Mouse (Mus musculus): ENCODE data around the gene Lrrc3c. TPM values are rescaled to one million over a fixed set of nuclear protein-coding genes. Genes with fewer than 3 reads are reported as not detected.

Lrrc3c gene
- polyA plus RNA-seq (2016; fragmentation: Nextera tagmentation; extraction: Ambion mirVana): not detected in 2 replicates

- no peak within 1 kb of the TSS for H3K27ac ChIP-seq (replicated peaks)
- 86% methylated on average over 8 of the region's 8 CpGs for WGBS
- H3K4me1 ChIP-seq: peaks cover 20% of the 10 kb centered on the region
- no peaks in the 10 kb centered on the region for H3K36me3 ChIP-seq
- H3K4me3 ChIP-seq: no peak within 1 kb of the TSS
- peaks cover 45% of the 10 kb centered on the region for H3K27me3 ChIP-seq (ENCODE audit: low read depth, poor library complexity, severe bottlenecking)
- no peak for DNase-seq (ENCODE audit: low spot score)
- no peaks in the 10 kb centered on the region for H3K9me3 ChIP-seq (replicated peaks)
These were observed at the start of gene Lrrc3c for GRCm38 (mm10) chr11:98597991-98598390. TSS of gene Lrrc3c (plus strand) at chr11:98598291.

DNA sequence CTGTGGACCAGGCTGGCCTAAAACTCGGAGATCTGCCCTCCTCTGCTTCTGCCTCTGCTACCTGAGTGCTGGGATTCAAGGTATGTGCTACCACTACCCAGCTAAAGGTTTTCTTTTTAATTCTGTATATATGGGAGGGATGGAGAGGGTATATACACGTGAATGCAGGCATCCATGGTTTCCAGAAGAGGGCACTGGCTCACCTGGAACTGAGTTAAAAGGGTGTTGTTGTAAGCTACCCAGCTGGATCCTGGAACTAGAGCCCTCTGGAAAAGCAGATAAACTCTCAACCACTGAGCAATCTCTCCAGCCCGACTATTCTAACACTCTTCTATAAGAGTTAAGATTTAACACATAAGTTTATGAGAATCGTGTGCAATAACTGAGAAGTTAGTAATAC lies 48.7 kb upstream of the Lrrc3c start:
- no peak overlapping the region for H3K27ac ChIP-seq (replicated peaks)
- 68% methylated on average over 4 of the region's 4 CpGs for WGBS
- peaks cover 67% of the 10 kb centered on the region for H3K27me3 ChIP-seq (ENCODE audit: low read depth, poor library complexity, severe bottlenecking)
- peaks cover 21% of the 10 kb centered on the region for H3K4me1 ChIP-seq
- DNase-seq (ENCODE audit: low spot score): no peak
- H3K4me3 ChIP-seq: no peak overlapping the region
- no peaks in the 10 kb centered on the region for H3K36me3 ChIP-seq
- 0 out of 2 replicates have a peak, but pooled peaks cover 6% of the 10 kb centered on the region for H3K9me3 ChIP-seq (replicated peaks)

DNA sequence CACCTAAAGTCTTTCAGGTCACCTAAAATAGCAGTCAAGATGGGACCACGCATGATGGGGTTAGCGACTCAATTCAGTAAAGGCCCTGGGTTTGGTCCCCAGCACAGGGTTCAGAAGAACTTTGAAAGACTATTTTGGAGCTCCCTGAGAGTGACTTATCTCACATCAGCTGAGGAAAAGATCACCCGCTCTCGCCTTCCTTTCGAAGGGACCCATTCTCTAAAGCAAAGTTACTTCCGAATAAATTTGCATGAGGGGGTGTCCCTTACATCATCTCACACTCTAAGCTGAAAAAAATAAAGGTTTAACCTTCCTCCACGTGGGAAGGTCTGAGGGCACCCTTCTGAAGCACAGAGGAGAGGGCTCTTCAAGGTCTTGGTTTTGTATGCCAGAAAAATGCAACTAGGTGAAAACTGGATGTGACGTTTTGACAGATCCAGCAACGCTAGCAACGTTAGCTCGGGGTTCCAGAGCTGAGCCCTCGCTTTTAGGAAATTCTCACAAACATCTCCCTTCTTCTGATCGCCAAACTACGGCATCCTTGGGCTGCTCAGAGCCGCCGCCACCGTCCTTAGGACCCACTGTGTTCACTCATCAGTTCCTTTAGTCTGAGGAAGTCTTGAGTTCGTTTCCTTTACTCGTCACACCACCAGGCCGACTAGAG lies 47.6 kb upstream of the Lrrc3c start:
- peak overlapping the region; percentile 71 for H3K4me3 ChIP-seq
- DNase-seq (ENCODE audit: low spot score): no peak
- WGBS: 22% methylated on average over 20 of the region's 20 CpGs
- 0 out of 2 replicates have a peak, but pooled peaks cover 6% of the 10 kb centered on the region for H3K9me3 ChIP-seq (replicated peaks)
- peaks cover 56% of the 10 kb centered on the region for H3K27me3 ChIP-seq (ENCODE audit: low read depth, poor library complexity, severe bottlenecking)
- peak overlapping the region; percentile 89 for H3K27ac ChIP-seq (replicated peaks)
- no peaks in the 10 kb centered on the region for H3K36me3 ChIP-seq
- H3K4me1 ChIP-seq: peaks cover 18% of the 10 kb centered on the region

DNA sequence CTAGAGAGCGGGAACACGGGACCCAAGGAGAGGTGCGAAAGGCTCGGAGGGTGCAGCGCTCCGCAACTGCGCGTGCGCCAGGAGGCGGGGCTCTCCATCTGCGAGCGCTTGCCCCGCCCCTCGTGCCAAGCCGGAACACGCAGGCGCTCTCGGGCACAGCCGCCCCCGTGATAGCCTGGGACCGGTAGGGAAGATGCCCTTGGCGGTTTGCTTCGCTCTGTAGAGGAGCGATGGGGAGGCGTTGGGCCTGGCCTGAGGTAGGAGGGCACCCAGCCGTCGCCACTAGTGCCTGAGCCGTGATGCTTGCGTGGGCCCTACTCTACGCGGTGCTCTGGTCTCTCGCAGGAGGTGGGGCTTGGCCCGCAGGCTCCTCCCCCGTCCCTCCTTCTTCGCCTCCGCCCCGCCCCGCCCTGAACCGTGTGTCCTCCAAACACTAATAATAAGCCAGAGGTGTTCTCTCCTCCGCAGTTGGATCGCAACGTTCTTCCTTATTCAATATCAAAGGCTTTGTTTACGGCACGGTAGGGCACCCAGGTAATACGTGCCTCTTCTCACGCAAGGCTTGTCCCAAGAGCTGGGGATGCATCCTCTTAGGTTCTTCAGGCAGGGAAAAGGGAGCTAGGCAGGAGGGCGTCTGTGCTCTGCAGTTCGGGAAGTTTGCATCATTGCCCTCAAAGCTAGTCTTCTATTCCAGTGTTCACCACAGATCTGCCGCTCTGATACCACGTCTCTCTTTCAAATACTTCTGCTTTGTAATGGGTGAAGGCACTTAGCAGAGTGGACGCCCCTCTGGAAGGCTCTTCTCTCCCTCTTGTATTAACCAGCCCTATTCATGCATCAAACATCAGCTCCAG lies 46.9 kb upstream of the Lrrc3c start, which contains the start of gene Zpbp2:
TSS of gene Zpbp2 (plus strand) at position 123 of the 854 bp plus-strand sequence.
- Histone ChIP-seq H3K4me3 (peak within 1 kb of the TSS; percentile 71), H3K36me3 (no peaks in the 10 kb centered on the region), H3K4me1 (peaks cover 12% of the 10 kb centered on the region), H3K27me3 (ENCODE audit: low read depth, poor library complexity, severe bottlenecking) (peaks cover 48% of the 10 kb centered on the region), H3K9me3 (replicated peaks) (0 out of 2 replicates have a peak, but pooled peaks cover 6% of the 10 kb centered on the region), H3K27ac (replicated peaks) (peak within 1 kb of the TSS; percentile 89)
- WGBS: under 1% methylated on average over 51 of the region's 51 CpGs
- peak; percentile 93 for DNase-seq (ENCODE audit: low spot score)

DNA sequence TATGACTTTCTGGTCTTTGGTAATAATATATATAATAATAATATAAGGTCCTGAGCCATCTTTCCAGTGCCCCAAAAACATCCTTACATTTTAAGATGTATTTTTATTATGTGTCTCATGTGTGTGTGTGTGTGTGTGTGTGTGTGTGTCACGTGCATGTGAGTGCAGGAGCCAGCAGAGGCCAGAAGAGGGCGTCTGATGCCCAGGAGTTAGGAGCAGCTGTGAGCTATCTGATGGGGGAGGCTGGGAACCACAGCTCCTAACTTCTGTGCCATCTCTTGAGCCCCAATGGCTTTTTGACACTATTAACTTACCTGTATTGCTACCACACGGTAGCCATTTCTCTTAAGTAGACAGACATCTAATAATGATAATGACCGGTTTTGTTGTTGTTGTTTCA lies 44.1 kb upstream of the Lrrc3c start:
- 0 out of 2 replicates have a peak, but pooled peaks cover 6% of the 10 kb centered on the region for H3K9me3 ChIP-seq (replicated peaks)
- H3K27ac ChIP-seq (replicated peaks): no peak overlapping the region
- peaks cover 21% of the 10 kb centered on the region for H3K27me3 ChIP-seq (ENCODE audit: low read depth, poor library complexity, severe bottlenecking)
- 81% methylated on average over 4 of the region's 4 CpGs for WGBS
- no peak overlapping the region for H3K4me3 ChIP-seq
- DNase-seq (ENCODE audit: low spot score): no peak
- H3K36me3 ChIP-seq: no peaks in the 10 kb centered on the region
- H3K4me1 ChIP-seq: peaks cover 12% of the 10 kb centered on the region

DNA sequence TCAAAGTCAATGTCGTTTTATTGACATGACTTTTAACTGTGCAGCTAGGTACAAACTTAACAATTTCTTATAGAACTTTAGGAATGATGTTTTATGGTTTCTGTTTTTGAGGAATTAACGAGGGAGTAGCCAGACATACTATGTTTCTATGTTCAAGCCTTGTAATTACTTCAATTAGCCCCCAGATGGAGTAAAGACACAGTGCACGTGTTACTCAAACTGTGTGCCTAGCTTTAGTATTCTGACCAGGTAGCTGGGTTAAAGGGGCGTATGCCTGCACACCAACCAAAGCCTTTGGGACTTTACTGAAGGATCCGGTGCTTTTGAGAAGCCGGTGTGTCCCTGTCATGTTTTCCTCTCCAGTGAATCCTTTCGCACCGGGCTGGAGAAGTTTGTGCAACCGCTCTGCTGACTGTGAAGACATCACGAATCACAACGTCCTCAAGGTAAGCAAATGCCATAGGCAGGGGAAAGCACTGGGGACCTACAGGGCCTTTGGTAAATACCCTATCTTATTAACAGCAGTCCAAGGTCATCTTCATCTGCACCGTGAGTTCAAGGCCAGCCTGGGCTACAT lies 42.9 kb upstream of the Lrrc3c start:
- H3K9me3 ChIP-seq (replicated peaks): 0 out of 2 replicates have a peak, but pooled peaks cover 4% of the 10 kb centered on the region
- no peak overlapping the region for H3K27ac ChIP-seq (replicated peaks)
- no peaks in the 10 kb centered on the region for H3K36me3 ChIP-seq
- WGBS: 69% methylated on average over 12 of the region's 12 CpGs
- peaks cover 8% of the 10 kb centered on the region for H3K27me3 ChIP-seq (ENCODE audit: low read depth, poor library complexity, severe bottlenecking)
- H3K4me1 ChIP-seq: peaks cover 12% of the 10 kb centered on the region
- no peak overlapping the region for H3K4me3 ChIP-seq
- DNase-seq (ENCODE audit: low spot score): no peak

DNA sequence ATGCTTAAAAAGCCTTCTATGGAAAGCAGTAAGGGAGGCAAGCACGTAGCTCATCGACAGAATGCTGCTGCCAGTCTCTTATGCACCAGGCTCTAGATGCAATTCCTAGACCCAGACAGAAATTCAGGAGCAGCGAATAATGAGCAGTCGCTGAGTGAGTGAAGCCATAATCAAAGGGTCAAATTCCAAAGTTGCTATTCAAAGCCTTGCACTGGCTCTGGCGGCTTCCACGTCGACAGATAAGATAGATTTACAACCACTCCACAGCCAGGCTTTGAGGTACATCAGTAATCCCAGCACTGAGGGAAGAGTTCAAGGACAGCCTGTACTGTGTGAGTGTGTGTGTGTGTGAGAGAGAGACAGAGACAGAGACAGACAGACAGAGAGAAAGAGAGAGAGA lies 37.1 kb upstream of the Lrrc3c start:
- 57% methylated on average over 7 of the region's 7 CpGs for WGBS
- H3K27ac ChIP-seq (replicated peaks): no peak overlapping the region

GRCm38 (mm10) chr11:98563025-98563424 lies 35.1 kb upstream of the Lrrc3c start:
- DNase-seq (ENCODE audit: low spot score): no peak
- H3K4me3 ChIP-seq: no peak overlapping the region
- H3K27me3 ChIP-seq (ENCODE audit: low read depth, poor library complexity, severe bottlenecking): 0 out of 2 replicates have a peak, but pooled peaks cover 4% of the 10 kb centered on the region
- WGBS: 91% methylated on average over 3 of the region's 3 CpGs
- no peaks in the 10 kb centered on the region for H3K36me3 ChIP-seq
- no peak overlapping the region for H3K27ac ChIP-seq (replicated peaks)
- peaks cover 8% of the 10 kb centered on the region; the same call in 1 of the 2 replicates for H3K4me1 ChIP-seq
- no peaks in the 10 kb centered on the region for H3K9me3 ChIP-seq (replicated peaks)

More for the DNA sequence above, 37.1 kb upstream of the Lrrc3c start:
- H3K4me1 ChIP-seq: peaks cover 8% of the 10 kb centered on the region; the same call in 1 of the 2 replicates
- H3K9me3 ChIP-seq (replicated peaks): no peaks in the 10 kb centered on the region
- DNase-seq (ENCODE audit: low spot score): no peak
- no peak overlapping the region for H3K4me3 ChIP-seq
- H3K36me3 ChIP-seq: no peaks in the 10 kb centered on the region
- 0 out of 2 replicates have a peak, but pooled peaks cover 4% of the 10 kb centered on the region for H3K27me3 ChIP-seq (ENCODE audit: low read depth, poor library complexity, severe bottlenecking)

GRCm38 (mm10) chr11:98563921-98564414 lies 34.1 kb upstream of the Lrrc3c start:
- DNase-seq (ENCODE audit: low spot score): no peak
- H3K27me3 ChIP-seq (ENCODE audit: low read depth, poor library complexity, severe bottlenecking): 0 out of 2 replicates have a peak, but pooled peaks cover 4% of the 10 kb centered on the region
- no peak overlapping the region for H3K4me3 ChIP-seq
- WGBS: 77% methylated on average over 13 of the region's 13 CpGs
- no peaks in the 10 kb centered on the region for H3K36me3 ChIP-seq
- peaks cover 8% of the 10 kb centered on the region; the same call in 1 of the 2 replicates for H3K4me1 ChIP-seq
- H3K9me3 ChIP-seq (replicated peaks): no peaks in the 10 kb centered on the region
- no peak overlapping the region for H3K27ac ChIP-seq (replicated peaks)

GRCm38 (mm10) chr11:98568326-98568725 lies 29.8 kb upstream of the Lrrc3c start:
- no peak overlapping the region for H3K4me3 ChIP-seq
- H3K27ac ChIP-seq (replicated peaks): no peak overlapping the region
- H3K9me3 ChIP-seq (replicated peaks): no peaks in the 10 kb centered on the region
- H3K27me3 ChIP-seq (ENCODE audit: low read depth, poor library complexity, severe bottlenecking): no peaks in the 10 kb centered on the region
- H3K4me1 ChIP-seq: peaks cover 6% of the 10 kb centered on the region; the same call in 1 of the 2 replicates
- WGBS: 91% methylated on average over 8 of the region's 8 CpGs
- no peaks in the 10 kb centered on the region for H3K36me3 ChIP-seq
- no peak for DNase-seq (ENCODE audit: low spot score)

DNA sequence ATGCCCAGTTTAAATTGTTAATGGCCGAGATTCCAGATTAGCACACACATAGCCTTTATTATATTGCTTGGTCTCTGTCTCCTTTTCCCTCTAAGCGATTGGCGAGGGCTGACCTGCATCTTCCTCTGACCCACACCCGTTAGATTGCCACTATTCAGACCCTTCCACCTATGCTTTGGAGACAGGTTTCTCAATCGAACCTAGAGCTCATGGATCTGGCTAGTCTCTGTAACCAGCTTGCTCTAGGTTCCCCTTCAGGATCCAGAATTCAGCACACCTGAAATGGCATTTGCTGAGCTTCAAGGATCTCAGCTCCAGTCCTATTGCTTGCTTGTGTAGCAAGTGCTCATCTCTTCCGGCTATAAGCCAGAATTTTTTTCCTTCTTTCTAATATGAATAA lies 28.6 kb upstream of the Lrrc3c start:
- no peak for DNase-seq (ENCODE audit: low spot score)
- Histone ChIP-seq H3K27me3 (ENCODE audit: low read depth, poor library complexity, severe bottlenecking) (no peaks in the 10 kb centered on the region), H3K4me1 (no peaks in the 10 kb centered on the region), H3K9me3 (replicated peaks) (no peaks in the 10 kb centered on the region), H3K36me3 (no peaks in the 10 kb centered on the region), H3K27ac (replicated peaks) (no peak overlapping the region), H3K4me3 (no peak overlapping the region)
- 82% methylated on average over 6 of the region's 6 CpGs for WGBS

DNA sequence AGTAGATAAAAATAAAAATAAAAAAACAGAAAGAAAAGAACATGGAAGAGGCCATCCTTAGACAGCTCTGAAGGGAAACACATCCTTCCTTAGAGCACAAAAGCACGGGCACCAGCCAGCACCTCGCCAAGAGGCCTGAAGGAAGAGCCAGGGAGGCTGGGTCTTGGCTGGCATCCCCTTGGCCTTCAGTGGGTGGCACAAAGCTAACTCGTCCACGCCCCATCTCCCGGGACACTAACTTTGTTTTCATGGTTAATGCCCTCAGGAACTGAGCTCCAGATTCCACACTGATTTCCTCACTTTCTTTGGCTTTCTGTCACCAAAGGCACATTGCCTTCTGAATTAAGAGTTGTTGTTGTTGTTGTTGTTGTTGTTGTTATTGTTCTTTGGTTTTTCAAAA lies 20.3 kb upstream of the Lrrc3c start:
- WGBS: 86% methylated on average over 5 of the region's 5 CpGs
- Histone ChIP-seq H3K27ac (replicated peaks) (no peak overlapping the region), H3K4me1 (peaks cover 14% of the 10 kb centered on the region), H3K36me3 (peaks cover 31% of the 10 kb centered on the region), H3K9me3 (replicated peaks) (no peaks in the 10 kb centered on the region), H3K27me3 (ENCODE audit: low read depth, poor library complexity, severe bottlenecking) (no peaks in the 10 kb centered on the region), H3K4me3 (no peak overlapping the region)
- no peak for DNase-seq (ENCODE audit: low spot score)
